Mouse (Mus musculus): ENCODE data around the gene Ranbp17. TPM values are rescaled to one million over a fixed set of nuclear protein-coding genes. Genes with fewer than 3 reads are reported as not detected.

Ranbp17 gene
- polyA plus RNA-seq, 1 experiment from 2014 or later: 6.7 TPM

DNA sequence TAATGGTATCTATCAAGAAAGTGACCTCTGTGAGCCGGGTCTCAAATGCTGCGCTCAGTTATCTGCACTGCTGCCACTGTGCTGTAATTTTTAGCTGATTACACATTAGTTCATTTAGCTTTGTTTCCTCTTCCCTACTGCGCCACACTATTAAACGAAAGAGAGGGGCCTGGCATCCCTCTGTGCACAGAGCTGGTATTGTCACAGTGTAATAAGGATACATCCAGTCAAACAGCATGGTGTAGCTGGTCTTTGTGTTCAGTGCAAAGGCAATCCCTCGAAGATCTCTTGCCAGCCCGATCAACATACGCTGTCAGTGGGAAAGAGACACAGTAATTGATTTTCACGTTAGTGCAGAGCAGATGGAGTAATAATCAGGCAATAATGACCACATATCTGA lies 216.4 kb downstream of the Ranbp17 start:
- H3K4me3 ChIP-seq: no peak overlapping the region
- no peaks in the 10 kb centered on the region for H3K36me3 ChIP-seq (replicated peaks)
- no peak for ATAC-seq (replicated peaks)
- 43% methylated on average over 8 of the region's 8 CpGs for WGBS
- H3K4me1 ChIP-seq: peaks cover 15% of the 10 kb centered on the region
- no peak overlapping the region for H3K4me2 ChIP-seq
- no peaks in the 10 kb centered on the region for H3K9me3 ChIP-seq
- H3K9ac ChIP-seq: no peak overlapping the region
- no peak overlapping the region for H3K27ac ChIP-seq
- no peaks in the 10 kb centered on the region; the same call in 1 of the 2 replicates for H3K27me3 ChIP-seq (replicated peaks)

DNA sequence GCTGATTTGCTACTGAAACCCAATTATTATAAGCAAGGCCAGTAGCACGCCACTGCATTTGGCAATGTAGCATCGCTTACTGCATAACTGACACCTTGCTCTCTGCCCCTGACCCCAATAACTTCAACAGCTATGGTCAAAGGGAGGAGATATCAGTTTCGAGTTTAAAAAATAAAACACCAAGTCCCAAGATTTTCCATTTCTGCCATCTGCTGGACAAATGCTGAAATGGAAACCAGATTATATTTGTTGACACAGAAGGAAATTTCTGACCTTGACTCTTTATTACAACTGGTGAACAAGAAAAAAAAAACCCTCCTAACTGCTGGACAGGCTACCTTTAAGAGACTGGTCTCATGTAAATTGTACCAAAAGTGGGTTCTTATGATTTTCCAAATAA lies 218.1 kb downstream of the Ranbp17 start:
- peaks cover 9% of the 10 kb centered on the region for H3K4me1 ChIP-seq
- ATAC-seq (replicated peaks): no peak
- no peak overlapping the region for H3K4me2 ChIP-seq
- no peak overlapping the region for H3K27ac ChIP-seq
- H3K27me3 ChIP-seq (replicated peaks): no peaks in the 10 kb centered on the region; the same call in 1 of the 2 replicates
- WGBS: 53% methylated on average over 3 of the region's 3 CpGs
- no peaks in the 10 kb centered on the region for H3K36me3 ChIP-seq (replicated peaks)
- no peaks in the 10 kb centered on the region for H3K9me3 ChIP-seq
- H3K9ac ChIP-seq: no peak overlapping the region
- H3K4me3 ChIP-seq: no peak overlapping the region

DNA sequence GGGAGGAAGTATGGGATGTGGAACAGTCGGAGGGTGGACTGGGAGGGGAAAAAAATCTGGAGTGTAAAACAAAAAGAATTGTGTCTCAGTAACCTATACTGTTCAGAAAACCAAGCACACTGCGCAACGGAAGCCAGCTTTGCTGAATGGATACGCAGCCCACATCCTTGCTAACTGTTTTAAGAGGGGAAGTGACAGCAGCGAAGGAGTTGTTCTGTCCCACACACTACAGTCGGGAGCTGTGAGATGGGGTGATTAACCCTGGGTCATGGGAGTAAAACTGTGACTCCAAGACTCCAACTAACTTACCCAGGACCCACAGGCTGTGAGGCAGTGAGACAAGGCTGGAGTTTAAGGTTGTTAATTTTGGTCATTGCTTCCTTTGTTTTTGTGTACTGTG lies 219.5 kb downstream of the Ranbp17 start:
- Histone ChIP-seq H3K9me3 (no peaks in the 10 kb centered on the region), H3K9ac (no peak overlapping the region), H3K4me2 (no peak overlapping the region), H3K4me1 (no peaks in the 10 kb centered on the region), H3K4me3 (no peak overlapping the region), H3K27ac (no peak overlapping the region), H3K36me3 (replicated peaks) (no peaks in the 10 kb centered on the region), H3K27me3 (replicated peaks) (no peaks in the 10 kb centered on the region; the same call in 1 of the 2 replicates)
- WGBS: 79% methylated on average over 6 of the region's 6 CpGs
- no peak for ATAC-seq (replicated peaks)

DNA sequence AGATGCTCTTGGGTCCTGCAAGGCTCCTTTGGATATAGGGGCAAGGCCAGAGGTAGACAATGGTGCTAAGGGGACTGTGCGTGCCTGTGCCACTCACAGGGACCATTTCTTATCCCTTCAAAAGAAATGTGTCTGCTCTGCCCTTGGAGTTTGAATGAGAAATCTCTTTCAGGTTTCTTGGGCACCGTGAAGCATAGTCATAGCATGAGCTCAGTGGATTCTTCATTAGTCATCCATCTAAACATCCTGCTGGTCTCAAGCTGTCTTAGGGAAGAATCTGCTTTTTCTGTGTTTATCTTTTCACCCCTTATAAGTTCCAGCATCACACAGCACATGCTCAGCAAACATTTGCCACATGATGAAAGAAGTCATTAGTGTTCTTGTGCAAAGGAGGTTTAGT lies 235.0 kb downstream of the Ranbp17 start:
- H3K4me1 ChIP-seq: no peaks in the 10 kb centered on the region
- H3K9ac ChIP-seq: no peak overlapping the region
- 93% methylated on average over 2 of the region's 2 CpGs for WGBS
- no peak overlapping the region for H3K27ac ChIP-seq
- H3K4me2 ChIP-seq: no peak overlapping the region
- no peak for ATAC-seq (replicated peaks)
- no peaks in the 10 kb centered on the region for H3K9me3 ChIP-seq
- H3K36me3 ChIP-seq (replicated peaks): no peaks in the 10 kb centered on the region
- no peak overlapping the region for H3K4me3 ChIP-seq
- H3K27me3 ChIP-seq (replicated peaks): no peaks in the 10 kb centered on the region

DNA sequence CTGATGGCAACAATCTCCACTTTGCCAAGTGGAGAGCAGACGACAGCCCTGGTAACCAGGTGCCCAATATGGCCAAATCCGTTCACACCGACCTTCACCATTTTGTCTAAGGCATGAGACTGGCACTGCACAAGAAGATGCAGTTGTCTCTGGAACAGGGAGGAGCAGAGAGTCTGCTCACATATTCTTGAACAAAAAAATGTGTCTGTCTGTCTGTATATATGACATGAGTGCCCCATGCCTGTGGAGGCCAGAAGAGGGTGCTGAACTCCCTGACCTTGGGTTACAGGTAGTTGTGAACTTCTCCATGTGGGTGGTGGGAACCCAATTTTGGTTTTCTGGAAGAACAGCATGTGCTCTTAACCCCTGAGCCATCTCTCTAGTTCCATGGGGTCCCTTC lies 236.9 kb downstream of the Ranbp17 start, which contains the start of gene Gm12117:
Gene Gm12117, minus strand, starts transcription at position 101 of the 400 bp plus-strand sequence.
- H3K4me2 ChIP-seq: no peak within 1 kb of the TSS
- no peaks in the 10 kb centered on the region for H3K36me3 ChIP-seq (replicated peaks)
- H3K9me3 ChIP-seq: no peaks in the 10 kb centered on the region
- H3K27me3 ChIP-seq (replicated peaks): no peaks in the 10 kb centered on the region
- H3K4me3 ChIP-seq: no peak within 1 kb of the TSS
- H3K9ac ChIP-seq: no peak within 1 kb of the TSS
- H3K27ac ChIP-seq: no peak within 1 kb of the TSS
- 100% methylated on average over 3 of the region's 3 CpGs for WGBS
- H3K4me1 ChIP-seq: no peaks in the 10 kb centered on the region
- no peak for ATAC-seq (replicated peaks)

DNA sequence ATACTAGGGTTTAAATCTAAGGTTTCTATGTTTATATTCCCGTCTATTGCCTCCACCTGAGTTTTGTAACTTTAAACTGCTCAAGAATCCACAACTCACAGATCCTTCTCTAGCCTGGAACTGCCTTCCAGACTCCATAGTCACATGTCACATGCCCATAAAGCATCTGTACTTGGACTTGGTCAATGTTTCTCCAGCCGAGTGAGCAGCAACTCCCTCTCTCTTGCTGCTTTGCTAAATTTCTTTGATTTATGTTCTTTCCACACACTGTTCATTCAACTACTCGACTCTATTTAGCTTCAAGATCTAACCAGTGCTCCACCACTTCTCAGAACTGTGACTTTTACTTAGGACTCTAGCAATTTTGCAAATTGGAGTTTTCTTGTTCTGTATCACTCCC lies 238.7 kb downstream of the Ranbp17 start:
- no peak overlapping the region for H3K4me3 ChIP-seq
- ATAC-seq (replicated peaks): no peak
- WGBS: 90% methylated on average over 3 of the region's 3 CpGs
- H3K4me2 ChIP-seq: no peak overlapping the region
- no peaks in the 10 kb centered on the region for H3K27me3 ChIP-seq (replicated peaks)
- H3K27ac ChIP-seq: no peak overlapping the region
- H3K9me3 ChIP-seq: no peaks in the 10 kb centered on the region
- no peaks in the 10 kb centered on the region for H3K4me1 ChIP-seq
- H3K9ac ChIP-seq: no peak overlapping the region
- no peaks in the 10 kb centered on the region for H3K36me3 ChIP-seq (replicated peaks)

DNA sequence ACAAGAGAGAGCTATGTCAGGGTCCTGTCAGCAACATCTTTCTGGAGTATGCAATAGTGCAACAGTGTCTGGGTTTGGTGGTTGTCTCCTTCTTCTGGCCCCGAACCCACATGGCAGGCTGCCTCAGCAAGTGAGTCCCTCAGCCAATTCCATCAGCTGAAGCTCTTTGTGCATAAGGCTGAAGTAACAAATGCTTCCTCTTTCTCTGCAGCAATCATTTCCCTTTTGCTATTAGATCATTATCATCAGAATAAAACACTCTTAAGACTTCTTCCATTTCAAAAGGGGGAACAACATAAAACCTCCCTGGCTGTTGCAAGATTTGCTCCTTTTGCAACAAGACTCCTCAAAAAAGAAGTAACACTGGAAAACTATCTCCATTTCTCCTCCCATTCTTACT lies 239.3 kb downstream of the Ranbp17 start:
- H3K9me3 ChIP-seq: no peaks in the 10 kb centered on the region
- H3K36me3 ChIP-seq (replicated peaks): no peaks in the 10 kb centered on the region
- no peak overlapping the region for H3K27ac ChIP-seq
- no peaks in the 10 kb centered on the region for H3K4me1 ChIP-seq
- H3K9ac ChIP-seq: no peak overlapping the region
- H3K4me2 ChIP-seq: no peak overlapping the region
- H3K27me3 ChIP-seq (replicated peaks): no peaks in the 10 kb centered on the region
- no peak overlapping the region for H3K4me3 ChIP-seq
- no peak for ATAC-seq (replicated peaks)
- WGBS: 85% methylated on average over 1 of the region's 1 CpGs

DNA sequence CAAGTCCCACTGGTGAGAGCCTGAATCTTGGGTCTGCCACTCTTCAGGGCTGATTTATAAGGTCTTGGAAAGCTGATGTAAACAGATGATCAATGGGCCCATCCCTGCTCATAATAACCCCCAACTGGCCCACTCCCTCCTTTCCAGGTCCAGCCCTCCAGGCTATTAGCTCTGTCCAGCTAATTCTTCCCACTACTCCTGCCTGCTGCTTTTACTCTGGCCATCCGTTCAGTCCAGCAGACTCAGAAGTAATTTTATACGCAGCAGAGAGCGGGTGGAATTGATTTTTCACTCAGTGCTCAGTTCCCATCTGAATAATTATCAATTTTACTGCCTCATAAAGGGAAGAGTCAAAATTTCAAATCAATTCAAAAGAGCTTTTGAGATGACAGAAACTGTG lies 273.3 kb downstream of the Ranbp17 start:
- ATAC-seq (replicated peaks): no peak
- H3K4me3 ChIP-seq: no peak overlapping the region

DNA sequence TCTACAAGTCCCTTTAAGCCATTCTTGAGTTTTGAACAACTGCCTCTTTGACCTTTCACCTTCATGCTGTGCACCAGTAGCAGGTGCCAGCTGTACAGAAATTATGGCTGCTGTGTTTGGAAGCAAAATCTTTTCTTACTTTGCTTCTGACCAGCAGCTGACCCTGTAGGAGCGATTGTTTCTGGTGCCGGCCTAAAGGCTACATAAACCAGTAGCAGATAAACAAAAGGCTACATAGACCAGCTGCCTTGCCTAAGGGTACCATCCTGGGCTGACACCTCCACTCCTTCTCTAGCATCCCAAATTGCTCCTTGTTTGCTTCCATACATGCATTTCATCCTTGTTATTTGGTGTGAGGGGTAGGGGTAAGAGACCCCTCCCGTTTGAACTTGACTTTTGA lies 279.4 kb downstream of the Ranbp17 start:
- ATAC-seq (replicated peaks): no peak
- H3K4me3 ChIP-seq: no peak overlapping the region
- no peak overlapping the region for H3K27ac ChIP-seq
- H3K4me1 ChIP-seq: peaks cover 8% of the 10 kb centered on the region
- 37% methylated on average over 3 of the region's 3 CpGs for WGBS
- no peaks in the 10 kb centered on the region for H3K9me3 ChIP-seq
- H3K9ac ChIP-seq: no peak overlapping the region
- H3K4me2 ChIP-seq: no peak overlapping the region
- H3K36me3 ChIP-seq (replicated peaks): no peaks in the 10 kb centered on the region
- no peaks in the 10 kb centered on the region for H3K27me3 ChIP-seq (replicated peaks)

More for the DNA sequence above, 273.3 kb downstream of the Ranbp17 start:
- no peaks in the 10 kb centered on the region for H3K36me3 ChIP-seq (replicated peaks)
- no peak overlapping the region for H3K4me2 ChIP-seq
- H3K27me3 ChIP-seq (replicated peaks): no peaks in the 10 kb centered on the region
- H3K9ac ChIP-seq: no peak overlapping the region
- no peaks in the 10 kb centered on the region for H3K9me3 ChIP-seq
- H3K27ac ChIP-seq: no peak overlapping the region
- 67% methylated on average over 3 of the region's 3 CpGs for WGBS
- H3K4me1 ChIP-seq: no peaks in the 10 kb centered on the region

DNA sequence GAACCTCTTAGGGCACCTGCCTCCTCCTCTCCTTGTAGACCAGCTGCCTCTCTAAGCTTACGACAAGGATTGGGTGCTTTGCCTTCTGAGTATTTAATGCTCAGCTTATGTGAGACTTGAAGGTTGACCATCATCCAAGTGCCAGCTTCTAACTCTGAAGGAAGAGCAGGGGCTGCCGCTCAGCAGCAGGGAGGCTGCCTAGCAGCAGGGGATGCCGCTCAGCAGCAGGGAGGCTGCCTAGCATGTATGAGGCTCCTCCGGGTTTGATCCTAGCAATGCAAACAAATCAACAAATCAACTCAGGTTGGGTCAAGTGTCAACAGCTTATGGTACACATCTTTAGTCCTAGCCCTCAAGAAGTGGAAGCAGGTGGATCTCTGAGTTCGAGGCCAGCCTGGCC lies 281.5 kb downstream of the Ranbp17 start:
- Histone ChIP-seq H3K4me3 (no peak overlapping the region), H3K4me2 (no peak overlapping the region), H3K9ac (no peak overlapping the region), H3K36me3 (replicated peaks) (no peaks in the 10 kb centered on the region), H3K4me1 (peaks cover 8% of the 10 kb centered on the region), H3K9me3 (no peaks in the 10 kb centered on the region), H3K27ac (no peak overlapping the region), H3K27me3 (replicated peaks) (no peaks in the 10 kb centered on the region)
- no peak for ATAC-seq (replicated peaks)
- 67% methylated on average over 5 of the region's 5 CpGs for WGBS

DNA sequence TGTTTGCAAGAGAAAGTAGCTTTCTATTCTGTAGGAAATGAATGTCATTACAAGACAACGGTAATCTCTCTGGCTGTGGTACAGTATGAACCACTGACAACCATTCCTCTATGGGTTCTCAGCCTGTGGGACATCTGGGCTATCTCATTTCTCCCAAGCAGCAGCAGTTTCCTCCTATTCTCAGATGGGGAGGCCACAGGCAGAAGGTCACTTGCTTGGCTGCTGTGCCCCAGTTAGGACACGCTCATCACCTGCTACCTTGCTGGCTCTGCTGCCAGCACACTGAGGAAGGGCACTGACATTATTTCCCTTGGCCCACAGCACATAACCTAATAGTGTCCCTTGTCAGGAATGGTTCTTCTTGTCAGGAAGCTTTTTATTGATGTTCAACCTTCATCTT lies 285.4 kb downstream of the Ranbp17 start:
- Histone ChIP-seq H3K4me1 (no peaks in the 10 kb centered on the region), H3K27me3 (replicated peaks) (no peaks in the 10 kb centered on the region), H3K27ac (no peak overlapping the region), H3K9me3 (no peaks in the 10 kb centered on the region), H3K36me3 (replicated peaks) (no peaks in the 10 kb centered on the region), H3K4me2 (no peak overlapping the region), H3K4me3 (no peak overlapping the region), H3K9ac (no peak overlapping the region)
- 92% methylated on average over 2 of the region's 2 CpGs for whole genome bisulfite sequencing
- ATAC-seq (replicated peaks): no peak

DNA sequence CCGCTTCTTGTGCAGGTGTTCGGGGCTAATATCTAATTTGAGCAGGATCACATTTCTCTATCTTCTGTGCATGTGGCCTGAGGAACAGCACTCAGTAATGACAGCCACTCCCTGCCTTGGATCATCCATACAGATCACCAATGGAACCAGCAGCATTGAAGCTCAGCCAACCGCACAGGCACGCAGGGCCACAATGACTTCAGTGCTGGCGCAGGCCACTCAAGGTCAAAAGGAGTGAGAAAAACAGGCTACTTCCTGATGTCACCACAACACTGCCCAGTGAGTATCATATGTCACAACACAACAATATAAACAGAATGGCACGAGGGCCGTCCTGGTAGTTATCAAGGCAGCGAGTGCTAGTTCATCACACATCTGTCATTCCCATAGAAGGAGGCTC lies 287.0 kb downstream of the Ranbp17 start:
- H3K36me3 ChIP-seq (replicated peaks): no peaks in the 10 kb centered on the region
- WGBS: 83% methylated on average over 8 of the region's 8 CpGs
- H3K4me3 ChIP-seq: no peak overlapping the region
- no peaks in the 10 kb centered on the region for H3K9me3 ChIP-seq
- H3K4me2 ChIP-seq: no peak overlapping the region
- H3K9ac ChIP-seq: no peak overlapping the region
- no peaks in the 10 kb centered on the region for H3K4me1 ChIP-seq
- no peaks in the 10 kb centered on the region for H3K27me3 ChIP-seq (replicated peaks)
- no peak for ATAC-seq (replicated peaks)
- H3K27ac ChIP-seq: no peak overlapping the region

DNA sequence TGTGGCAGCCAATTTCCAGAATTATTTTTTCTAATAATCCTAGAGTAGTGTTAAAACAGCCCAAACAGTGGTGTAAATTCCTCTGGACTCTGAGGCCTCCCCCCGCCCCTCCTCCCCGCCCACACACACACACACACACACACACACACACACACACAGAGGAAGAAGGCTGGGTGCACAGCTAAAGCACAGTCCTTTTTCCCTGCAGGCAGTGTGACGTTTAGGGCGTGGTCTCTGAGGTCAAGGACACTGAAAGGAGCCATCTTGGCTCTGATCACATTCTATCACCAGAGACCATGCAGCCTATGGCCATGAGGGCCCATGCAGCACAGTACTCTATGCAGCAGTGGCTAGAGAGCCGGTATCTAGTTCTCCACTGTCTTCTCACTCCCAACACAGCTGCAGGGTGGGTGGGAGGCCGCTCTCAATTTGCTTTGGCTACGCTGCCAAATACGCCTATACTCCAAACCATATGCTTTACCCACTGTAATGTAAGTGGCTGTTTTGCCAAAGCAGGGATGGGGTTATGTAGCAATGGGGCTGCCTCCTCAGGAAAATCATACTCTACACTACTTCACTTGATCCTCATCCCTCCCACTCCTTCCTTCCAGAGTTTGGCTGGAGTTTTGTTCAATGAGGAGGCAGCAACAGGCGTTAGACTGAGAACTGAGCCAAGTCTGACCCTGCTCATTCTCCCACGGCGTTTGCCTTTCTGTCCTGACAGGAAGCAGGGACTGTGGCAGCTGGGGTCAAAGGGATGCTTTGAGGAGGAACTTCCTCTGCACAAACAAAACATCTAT lies 291.8 kb downstream of the Ranbp17 start:
- no peaks in the 10 kb centered on the region for H3K27me3 ChIP-seq (replicated peaks)
- H3K27ac ChIP-seq: no peak overlapping the region
- 0 out of 2 replicates have a peak, but pooled peaks cover 3% of the 10 kb centered on the region for H3K4me1 ChIP-seq
- H3K36me3 ChIP-seq (replicated peaks): no peaks in the 10 kb centered on the region
- no peaks in the 10 kb centered on the region for H3K9me3 ChIP-seq
- H3K4me2 ChIP-seq: no peak overlapping the region
- 77% methylated on average over 11 of the region's 11 CpGs for WGBS
- ATAC-seq (replicated peaks): no peak
- H3K9ac ChIP-seq: no peak overlapping the region
- H3K4me3 ChIP-seq: no peak overlapping the region
